Mouse (Mus musculus) intestine, embryonic 16.5 days (tissue): Measurements from ENCODE around the gene Acaca. TPM values are rescaled to one million over a fixed set of nuclear protein-coding genes. Genes with fewer than 3 reads are reported as not detected.

Source experiments
- ATAC-seq: fragments of 200-750 bp; cut with Nextera tagmentation; 2 replicates; pipeline ENCODE4 v1.8.0; 2017; ENCODE audit warnings: moderate TSS enrichment, moderate library complexity
- H3K27ac ChIP-seq: fragments of 300-500 bp; sonication (generic); 2 replicates; pipeline ENCODE4 v1.5.1; 2014; ENCODE audit warnings: mild to moderate bottlenecking, low read length
- H3K27me3 ChIP-seq: fragments of 300-500 bp; sonication (generic); replicated peaks from 2 replicates; pipeline ENCODE4 v1.6.1; 2014; ENCODE audit warnings: low read length, control low read depth, mixed read lengths; ENCODE audit not compliant: control insufficient read depth, insufficient read depth
- H3K36me3 ChIP-seq: fragments of 300-500 bp; sonication (generic); 2 replicates; pipeline ENCODE4 v1.6.1; 2014; ENCODE audit warnings: low read length, control low read depth; ENCODE audit not compliant: control insufficient read depth, insufficient read depth
- H3K4me1 ChIP-seq: fragments of 300-500 bp; sonication (generic); 2 replicates; pipeline ENCODE4 v1.6.1; 2014; ENCODE audit warnings: low read length, control low read depth, mixed read lengths; ENCODE audit not compliant: control insufficient read depth, insufficient read depth
- H3K4me2 ChIP-seq: fragments of 300-500 bp; sonication (generic); 2 replicates; pipeline ENCODE4 v1.6.1; 2014; ENCODE audit warnings: low read depth, low read length, control low read depth
- H3K4me3 ChIP-seq: fragments of 300-500 bp; sonication (generic); 2 replicates; pipeline ENCODE4 v1.5.1; 2014; ENCODE audit warnings: mild to moderate bottlenecking, low read length
- H3K9ac ChIP-seq: fragments of 300-500 bp; sonication (generic); 2 replicates; pipeline ENCODE4 v1.6.1; 2014; ENCODE audit warnings: low read depth, low read length
- H3K9me3 ChIP-seq: fragments of 300-500 bp; sonication (generic); 2 replicates; pipeline ENCODE4 v1.6.1; 2016; ENCODE audit warnings: low read length, control low read depth; ENCODE audit not compliant: control insufficient read depth
- WGBS: fragments of 180-500 bp; shearing (Covaris S2); extraction: QIAGEN DNeasy Blood & Tissue Kit; methylation state at CpG from one replicate; pipeline ENCODE4 v1.1.7; 2014; 5-methylcytosine and 5-hydroxymethylcytosine counted together
- polyA plus RNA-seq: library from polyadenylated mRNA; unstranded; fragments of >200 nt; fragmentation: Nextera tagmentation; extraction: Ambion mirVana; gene quantifications from 2 replicates; pipeline ENCODE4 v1.2.1, GENCODE M21; 2015

The Acaca gene
- polyA plus RNA-seq, 1 experiment from 2014 or later = 8.3 TPM

DNA sequence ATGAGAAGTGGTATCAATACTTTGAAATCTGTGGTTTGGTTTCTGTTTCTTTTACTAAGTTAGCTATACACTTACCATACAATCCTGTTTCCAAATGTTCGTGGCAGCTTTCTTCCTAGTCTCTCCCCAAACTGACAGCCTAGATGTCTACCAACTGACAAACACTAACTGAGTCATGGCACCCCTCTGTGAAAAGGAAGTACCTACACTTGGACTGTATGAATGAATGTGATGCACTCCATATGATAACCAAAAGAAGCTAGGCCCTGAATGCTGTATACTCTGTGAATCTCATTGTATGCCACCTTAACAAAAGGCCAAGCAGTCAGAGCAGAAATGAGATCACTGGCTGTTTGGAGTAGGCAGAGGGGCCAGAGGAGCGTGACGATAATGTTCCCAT is 227.8 kb downstream of the Acaca start:
- Histone ChIP-seq H3K4me1 (peaks cover 13% of the 10 kb centered on the region), H3K36me3 (no peaks in the 10 kb centered on the region), H3K4me2 (no peak overlapping the region), H3K9ac (no peak overlapping the region), H3K27ac (no peak overlapping the region), H3K27me3 (no peaks in the 10 kb centered on the region), H3K4me3 (no peak overlapping the region), H3K9me3 (no peaks in the 10 kb centered on the region)
- WGBS = 85% methylated on average over 3 of the region's 3 CpGs
- no peak for ATAC-seq

DNA sequence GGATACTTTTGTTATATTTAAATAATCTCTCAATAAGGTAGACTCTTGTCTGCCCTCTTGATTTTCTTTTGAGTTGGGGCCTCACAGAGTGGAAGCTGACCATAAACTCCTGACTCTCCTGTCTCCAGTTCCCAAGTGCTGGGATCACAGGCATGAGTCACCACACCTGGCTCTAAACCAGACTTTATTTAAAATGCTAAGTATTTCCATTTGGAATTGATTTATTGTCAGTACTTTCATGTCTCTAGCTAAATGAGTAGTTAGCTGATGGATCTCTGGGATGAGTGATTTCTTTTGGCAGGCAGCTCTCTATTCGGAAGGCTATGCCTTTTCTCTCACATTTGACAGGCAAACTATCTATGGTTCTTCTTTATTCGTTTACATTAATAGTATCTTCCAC is 228.3 kb downstream of the Acaca start:
- no peak for ATAC-seq
- no peak overlapping the region for H3K9ac ChIP-seq
- H3K9me3 ChIP-seq = no peaks in the 10 kb centered on the region
- peaks cover 13% of the 10 kb centered on the region for H3K4me1 ChIP-seq
- no peak overlapping the region for H3K4me3 ChIP-seq
- H3K27ac ChIP-seq = no peak overlapping the region
- no peaks in the 10 kb centered on the region for H3K27me3 ChIP-seq
- no peak overlapping the region for H3K4me2 ChIP-seq
- WGBS = 73% methylated on average over 2 of the region's 2 CpGs
- no peaks in the 10 kb centered on the region for H3K36me3 ChIP-seq

DNA sequence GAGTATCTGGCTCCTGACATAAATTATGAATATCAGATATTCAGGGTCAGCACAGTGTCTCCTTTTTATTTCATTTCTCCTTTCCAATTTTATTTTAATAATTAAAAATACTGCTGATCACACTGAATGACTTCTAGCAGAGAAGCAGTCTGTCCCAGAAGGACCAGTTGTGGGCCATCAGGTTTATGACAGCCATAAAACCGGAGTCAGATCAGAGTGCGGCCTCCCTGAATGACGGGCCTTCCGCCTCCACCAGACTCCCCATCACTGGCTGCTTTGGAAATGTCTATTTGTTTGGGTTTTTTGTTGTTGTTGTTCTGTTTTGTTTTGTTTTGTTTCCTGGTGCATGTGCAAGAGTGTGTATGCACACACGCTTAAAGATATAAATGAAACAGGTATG is 232.1 kb downstream of the Acaca start:
- Histone ChIP-seq H3K27ac (no peak overlapping the region), H3K4me3 (no peak overlapping the region), H3K27me3 (no peaks in the 10 kb centered on the region), H3K36me3 (no peaks in the 10 kb centered on the region), H3K9ac (no peak overlapping the region), H3K4me1 (peaks cover 13% of the 10 kb centered on the region), H3K4me2 (peak overlapping the region; percentile 30; the same call in 1 of the 2 replicates), H3K9me3 (no peaks in the 10 kb centered on the region)
- whole genome bisulfite sequencing = 58% methylated on average over 5 of the region's 5 CpGs
- ATAC-seq = peak; percentile 80

DNA sequence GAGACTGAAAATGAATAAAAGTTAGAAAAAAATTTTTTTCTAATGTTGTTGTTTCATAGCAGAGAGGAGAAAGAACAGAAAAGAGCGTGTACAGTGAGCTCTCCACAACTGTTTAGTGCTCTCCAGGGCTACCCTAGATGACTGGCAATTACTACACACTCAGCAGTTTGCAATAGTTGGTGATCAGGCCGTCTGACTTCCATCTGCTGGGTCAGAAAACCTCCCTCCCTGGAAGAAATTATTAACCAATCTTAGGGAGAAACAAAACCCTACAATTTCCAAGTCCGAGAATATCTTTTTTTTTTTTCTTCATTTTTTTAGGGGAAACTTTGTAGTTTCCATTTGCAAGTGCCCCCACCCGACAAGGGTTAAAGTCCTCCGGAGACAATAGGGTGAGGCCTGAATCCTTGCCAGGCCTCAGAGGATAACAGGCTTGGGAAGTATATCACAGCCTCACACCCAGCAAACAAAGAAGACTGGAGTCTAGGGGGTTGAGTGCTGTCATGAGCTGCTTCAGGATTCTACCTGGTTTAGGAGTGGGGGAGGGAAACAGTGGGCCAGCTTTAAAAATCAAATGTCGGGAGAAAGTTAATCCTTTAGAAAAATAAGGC is 233.3 kb downstream of the Acaca start:
- peak overlapping the region; percentile 87 for H3K27ac ChIP-seq
- H3K27me3 ChIP-seq = no peaks in the 10 kb centered on the region
- peak overlapping the region; percentile 30; the same call in 1 of the 2 replicates for H3K4me2 ChIP-seq
- H3K9ac ChIP-seq = 0 out of 2 replicates have a peak overlapping the region, but pooled peaks have one; percentile 25
- peaks cover 13% of the 10 kb centered on the region for H3K4me1 ChIP-seq
- H3K4me3 ChIP-seq = no peak overlapping the region
- peak; percentile 94 for ATAC-seq
- no peaks in the 10 kb centered on the region for H3K36me3 ChIP-seq
- WGBS = 39% methylated on average over 6 of the region's 6 CpGs
- no peaks in the 10 kb centered on the region for H3K9me3 ChIP-seq

DNA sequence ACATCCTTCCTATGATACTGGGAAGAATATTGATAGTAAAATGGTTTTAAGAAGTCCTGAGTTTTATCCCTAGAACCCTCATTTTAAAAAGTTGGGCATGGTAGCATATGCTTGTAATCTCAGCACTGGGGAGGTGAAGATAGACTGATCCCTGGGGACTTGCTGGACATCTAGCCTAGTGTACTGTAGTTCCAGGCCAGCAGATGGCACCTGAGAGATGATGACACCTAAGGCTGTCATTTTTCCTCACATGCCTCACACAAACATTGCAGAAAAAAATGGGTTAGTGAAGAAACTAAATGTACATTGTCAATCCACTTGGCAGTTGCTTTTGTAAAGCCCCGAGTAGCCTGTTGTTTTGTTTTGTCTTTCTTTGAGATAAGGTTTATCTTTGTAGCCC is 235.8 kb downstream of the Acaca start:
- H3K9me3 ChIP-seq = no peaks in the 10 kb centered on the region

GRCm38 (mm10) chr11:84368902-84369301 is 239.4 kb downstream of the Acaca start:
- 82% methylated on average over 2 of the region's 2 CpGs for WGBS
- no peaks in the 10 kb centered on the region for H3K27me3 ChIP-seq
- ATAC-seq = no peak
- no peak overlapping the region for H3K9ac ChIP-seq
- H3K4me2 ChIP-seq = no peak overlapping the region
- H3K4me3 ChIP-seq = no peak overlapping the region
- H3K4me1 ChIP-seq = no peaks in the 10 kb centered on the region
- H3K36me3 ChIP-seq = no peaks in the 10 kb centered on the region
- no peaks in the 10 kb centered on the region for H3K9me3 ChIP-seq
- no peak overlapping the region for H3K27ac ChIP-seq

More for the DNA sequence above, 235.8 kb downstream of the Acaca start:
- H3K27me3 ChIP-seq = no peaks in the 10 kb centered on the region
- no peak for ATAC-seq
- peaks cover 13% of the 10 kb centered on the region for H3K4me1 ChIP-seq
- no peak overlapping the region for H3K27ac ChIP-seq
- H3K36me3 ChIP-seq = no peaks in the 10 kb centered on the region
- H3K4me3 ChIP-seq = no peak overlapping the region
- H3K9ac ChIP-seq = no peak overlapping the region
- no peak overlapping the region for H3K4me2 ChIP-seq
- 66% methylated on average over 1 of the region's 1 CpGs for WGBS

GRCm38 (mm10) chr11:84373122-84373521 is 243.7 kb downstream of the Acaca start:
- Histone ChIP-seq H3K9ac (no peak overlapping the region), H3K36me3 (0 out of 2 replicates have a peak, but pooled peaks cover 2% of the 10 kb centered on the region), H3K4me1 (no peaks in the 10 kb centered on the region), H3K4me2 (no peak overlapping the region), H3K9me3 (no peaks in the 10 kb centered on the region), H3K27me3 (no peaks in the 10 kb centered on the region), H3K27ac (no peak overlapping the region; the same call in 1 of the 2 replicates), H3K4me3 (no peak overlapping the region)
- ATAC-seq = peak; percentile 90
- WGBS = 82% methylated on average over 4 of the region's 4 CpGs

DNA sequence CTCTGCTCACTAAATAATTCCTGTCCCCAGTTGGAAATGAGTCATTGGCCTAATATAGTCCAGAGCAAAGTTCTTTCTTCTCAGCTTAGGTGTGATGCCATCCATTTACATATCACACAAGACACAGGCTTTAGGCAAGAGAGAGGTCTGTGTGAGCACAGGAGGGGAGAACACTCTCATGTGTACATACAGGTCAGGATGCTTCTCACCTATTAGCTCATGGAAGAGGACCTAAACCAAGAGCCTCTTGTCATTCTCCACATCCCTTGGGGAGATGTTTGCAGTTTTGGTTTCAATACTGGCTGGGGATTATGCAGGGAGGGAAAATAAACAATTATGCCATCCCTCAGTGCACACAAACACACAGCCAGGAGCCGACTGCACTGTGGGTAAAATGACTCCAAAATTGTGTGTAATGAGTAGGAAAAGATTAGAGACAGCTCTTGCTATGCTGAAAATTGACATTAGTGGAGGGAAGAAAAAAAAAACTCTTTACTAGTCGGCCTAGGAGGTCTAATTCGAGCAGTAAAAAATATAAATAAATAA is 246.6 kb downstream of the Acaca start:
- H3K36me3 ChIP-seq = 0 out of 2 replicates have a peak, but pooled peaks cover 2% of the 10 kb centered on the region
- no peak overlapping the region for H3K4me2 ChIP-seq
- WGBS = 65% methylated on average over 3 of the region's 3 CpGs

GRCm38 (mm10) chr11:84376510-84377365 is 247.3 kb downstream of the Acaca start:
- peak; percentile 40; the same call in 1 of the 2 replicates for ATAC-seq
- 80% methylated on average over 13 of the region's 13 CpGs for WGBS
- no peaks in the 10 kb centered on the region for H3K27me3 ChIP-seq

More for the DNA sequence above, 246.6 kb downstream of the Acaca start:
- H3K27ac ChIP-seq = no peak overlapping the region
- H3K9me3 ChIP-seq = no peaks in the 10 kb centered on the region
- ATAC-seq = no peak
- no peaks in the 10 kb centered on the region for H3K4me1 ChIP-seq
- no peak overlapping the region for H3K4me3 ChIP-seq
- H3K9ac ChIP-seq = no peak overlapping the region
- no peaks in the 10 kb centered on the region for H3K27me3 ChIP-seq

More at GRCm38 (mm10) chr11:84376510-84377365, 247.3 kb downstream of the Acaca start:
- Histone ChIP-seq H3K4me1 (no peaks in the 10 kb centered on the region), H3K4me2 (no peak overlapping the region), H3K27ac (no peak overlapping the region), H3K36me3 (0 out of 2 replicates have a peak, but pooled peaks cover 2% of the 10 kb centered on the region), H3K9ac (no peak overlapping the region), H3K4me3 (no peak overlapping the region), H3K9me3 (no peaks in the 10 kb centered on the region)
